Mouse (Mus musculus): ENCODE measurements at regions not wholly inside any gene's neighbourhood (a gene's known extent, or its start where the extent isn't known, plus 50 kb on each side); places are given as distances from the start of the nearest gene placed in this dataset.

DNA sequence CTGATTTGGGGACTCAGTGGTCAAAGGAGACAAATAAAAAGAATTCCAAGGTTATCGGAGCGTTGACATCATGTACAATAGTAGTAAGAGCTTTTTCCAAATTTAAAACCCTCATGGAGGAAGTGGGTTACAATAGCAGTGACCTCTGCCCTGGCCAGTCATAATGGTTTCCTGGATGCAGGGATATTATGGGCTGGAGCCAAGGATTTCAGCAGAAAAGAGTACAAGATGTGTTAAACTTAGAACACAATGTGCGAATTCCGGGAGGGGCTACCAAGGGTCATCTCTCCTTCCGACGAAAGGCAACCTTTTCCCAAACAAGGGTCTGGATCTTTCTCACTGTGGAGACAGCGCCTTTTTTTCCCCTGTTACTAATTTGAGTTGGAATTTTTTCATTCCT is 390.6 kb downstream of the Med13l start:
- H3K4me1 ChIP-seq (ENCODE audit: insufficient read depth) = no peaks in the 10 kb centered on the region
- no peaks in the 10 kb centered on the region for H3K9me3 ChIP-seq (ENCODE audit: low read length)
- 44% methylated on average over 7 of the region's 7 CpGs for WGBS (ENCODE audit: insufficient replicate concordance)
- no peak overlapping the region for H3K4me2 ChIP-seq (ENCODE audit: low read depth, low read length)
- H3K36me3 ChIP-seq (replicated peaks; ENCODE audit: insufficient read depth, low read length) = no peaks in the 10 kb centered on the region
- TF ChIP-seq CTCF (IDR thresholded peaks at IDR 0.05; ENCODE audit: low read depth) (no peak), EP300 (IDR thresholded peaks at IDR 0.05; ENCODE audit: low read depth) (no peak)
- DNase-seq (no peak), ATAC-seq (no peak)
- H3K27me3 ChIP-seq (ENCODE audit: insufficient read depth, low read length) = no peaks in the 10 kb centered on the region
- H3K4me3 ChIP-seq (ENCODE audit: low read depth, low read length) = no peak overlapping the region
- no peak overlapping the region for H3K27ac ChIP-seq (ENCODE audit: low read depth)
- no peak overlapping the region for H3K9ac ChIP-seq (replicated peaks)

DNA sequence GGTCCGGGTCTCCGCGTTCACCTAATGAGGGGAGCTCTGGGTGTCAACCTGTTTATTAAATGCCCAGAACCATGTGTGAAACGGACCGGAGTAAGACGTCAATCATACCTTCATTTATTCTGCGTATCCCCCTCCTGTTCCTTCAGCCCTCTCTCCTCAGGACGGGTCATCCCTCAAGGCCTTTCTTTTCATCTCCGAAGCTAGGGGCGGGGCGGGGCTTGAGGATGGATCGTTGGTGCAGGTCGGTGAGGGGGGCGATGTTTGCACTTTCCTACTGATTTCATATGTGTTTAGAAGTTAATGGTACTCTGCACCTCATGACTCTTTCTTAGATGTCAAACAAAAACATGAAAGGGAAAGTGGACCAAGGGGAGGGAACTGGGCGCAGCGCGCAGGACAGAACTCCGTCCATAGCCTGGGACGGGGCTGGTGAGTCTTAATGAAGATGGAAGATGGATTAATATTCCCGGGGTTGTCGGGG is 400.1 kb downstream of the Med13l start:
- no peak overlapping the region for H3K4me3 ChIP-seq (ENCODE audit: low read depth, low read length)
- DNase-seq (no peak), ATAC-seq (no peak)
- no peaks in the 10 kb centered on the region for H3K4me1 ChIP-seq (ENCODE audit: insufficient read depth)
- H3K36me3 ChIP-seq (replicated peaks; ENCODE audit: insufficient read depth, low read length) = no peaks in the 10 kb centered on the region
- 83% methylated on average over 21 of the region's 21 CpGs for WGBS (ENCODE audit: insufficient replicate concordance)
- no peak overlapping the region for H3K4me2 ChIP-seq (ENCODE audit: low read depth, low read length)
- no peaks in the 10 kb centered on the region for H3K9me3 ChIP-seq (ENCODE audit: low read length)
- H3K27ac ChIP-seq (ENCODE audit: low read depth) = no peak overlapping the region
- H3K9ac ChIP-seq (replicated peaks) = no peak overlapping the region
- no peaks in the 10 kb centered on the region for H3K27me3 ChIP-seq (ENCODE audit: insufficient read depth, low read length)
- TF ChIP-seq EP300 (IDR thresholded peaks at IDR 0.05; ENCODE audit: low read depth) (no peak), CTCF (IDR thresholded peaks at IDR 0.05; ENCODE audit: low read depth) (no peak)

DNA sequence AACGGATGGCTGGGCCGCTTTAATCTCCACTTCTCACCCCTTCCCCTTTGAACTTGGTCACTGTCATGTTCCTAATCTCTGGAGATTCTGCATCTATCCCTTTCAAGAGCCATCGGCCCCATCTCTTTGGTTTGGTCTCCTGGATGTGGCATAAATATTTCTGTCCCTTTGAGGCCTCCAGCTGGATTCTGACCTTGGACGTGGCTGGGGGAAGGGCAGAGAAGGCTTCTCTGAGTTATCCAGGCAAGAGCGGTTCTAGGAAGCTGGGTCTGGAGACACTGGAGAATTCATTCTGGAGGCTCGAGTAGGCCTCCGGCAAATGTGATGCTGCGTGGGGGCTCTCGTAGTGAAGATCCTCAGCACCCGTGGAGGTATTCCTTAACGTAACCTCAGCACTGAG is 400.6 kb downstream of the Med13l start:
- no peak overlapping the region for H3K9ac ChIP-seq (replicated peaks)
- H3K27me3 ChIP-seq (ENCODE audit: insufficient read depth, low read length) = no peaks in the 10 kb centered on the region
- no peak overlapping the region for H3K4me3 ChIP-seq (ENCODE audit: low read depth, low read length)
- no peaks in the 10 kb centered on the region for H3K9me3 ChIP-seq (ENCODE audit: low read length)
- ATAC-seq (no peak), DNase-seq (no peak)
- H3K27ac ChIP-seq (ENCODE audit: low read depth) = no peak overlapping the region
- no peaks in the 10 kb centered on the region for H3K36me3 ChIP-seq (replicated peaks; ENCODE audit: insufficient read depth, low read length)
- no peaks in the 10 kb centered on the region for H3K4me1 ChIP-seq (ENCODE audit: insufficient read depth)
- WGBS (ENCODE audit: insufficient replicate concordance) = 75% methylated on average over 11 of the region's 11 CpGs
- TF ChIP-seq CTCF (IDR thresholded peaks at IDR 0.05; ENCODE audit: low read depth) (no peak), EP300 (IDR thresholded peaks at IDR 0.05; ENCODE audit: low read depth) (no peak)
- H3K4me2 ChIP-seq (ENCODE audit: low read depth, low read length) = no peak overlapping the region

DNA sequence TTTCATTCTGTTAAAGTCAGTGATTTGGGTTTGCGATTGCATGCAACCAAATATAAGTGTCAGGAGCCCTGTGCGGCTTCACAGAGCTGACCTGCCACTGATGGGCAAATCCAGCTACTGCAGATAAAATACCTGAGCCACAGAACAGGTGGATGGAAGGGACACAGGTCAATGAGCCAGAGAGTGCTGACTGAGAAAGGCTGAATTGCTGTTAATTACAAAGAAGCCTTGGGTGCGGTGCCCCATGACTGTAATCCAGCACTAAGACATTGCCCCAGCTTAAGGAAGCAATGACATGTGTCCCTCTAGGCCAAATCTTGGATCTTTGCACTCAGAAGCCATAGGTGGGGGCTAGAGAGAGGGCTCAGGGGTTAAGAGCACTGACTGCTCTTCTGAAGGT is 401.7 kb downstream of the Med13l start:
- WGBS (ENCODE audit: insufficient replicate concordance) = 84% methylated on average over 3 of the region's 3 CpGs
- no peaks in the 10 kb centered on the region for H3K36me3 ChIP-seq (replicated peaks; ENCODE audit: insufficient read depth, low read length)
- no peaks in the 10 kb centered on the region for H3K4me1 ChIP-seq (ENCODE audit: insufficient read depth)
- no peak for DNase-seq
- H3K4me2 ChIP-seq (ENCODE audit: low read depth, low read length) = no peak overlapping the region
- no peak for ATAC-seq
- H3K9me3 ChIP-seq (ENCODE audit: low read length) = no peaks in the 10 kb centered on the region
- no peak overlapping the region for H3K27ac ChIP-seq (ENCODE audit: low read depth)
- H3K9ac ChIP-seq (replicated peaks) = no peak overlapping the region
- H3K27me3 ChIP-seq (ENCODE audit: insufficient read depth, low read length) = no peaks in the 10 kb centered on the region
- TF ChIP-seq CTCF (IDR thresholded peaks at IDR 0.05; ENCODE audit: low read depth) = no peak
- TF ChIP-seq EP300 (IDR thresholded peaks at IDR 0.05; ENCODE audit: low read depth) = no peak
- H3K4me3 ChIP-seq (ENCODE audit: low read depth, low read length) = no peak overlapping the region

DNA sequence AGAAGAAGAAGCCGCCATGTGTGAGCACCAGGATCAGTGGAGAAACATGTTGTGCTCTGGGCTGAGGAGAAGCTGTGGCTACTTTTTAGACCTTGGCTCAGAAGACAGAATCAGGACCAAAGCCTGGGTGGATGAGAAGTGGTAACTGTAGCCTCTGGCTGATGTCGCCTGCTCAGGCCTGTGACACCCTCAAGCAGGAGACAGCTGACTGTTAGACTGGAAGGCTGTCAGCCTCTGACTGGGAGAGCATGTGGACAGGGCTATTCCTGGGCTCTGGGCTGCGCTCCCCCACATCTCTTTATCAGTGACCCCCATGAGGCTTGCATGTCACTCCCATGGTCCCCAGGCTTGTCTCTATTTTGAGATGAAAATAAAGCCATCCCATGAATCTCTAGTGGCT is 402.5 kb downstream of the Med13l start:
- DNase-seq (no peak), ATAC-seq (no peak)
- Histone ChIP-seq H3K36me3 (replicated peaks; ENCODE audit: insufficient read depth, low read length) (no peaks in the 10 kb centered on the region), H3K27me3 (ENCODE audit: insufficient read depth, low read length) (no peaks in the 10 kb centered on the region), H3K4me1 (ENCODE audit: insufficient read depth) (no peaks in the 10 kb centered on the region), H3K9me3 (ENCODE audit: low read length) (no peaks in the 10 kb centered on the region), H3K4me3 (ENCODE audit: low read depth, low read length) (no peak overlapping the region), H3K9ac (replicated peaks) (no peak overlapping the region), H3K27ac (ENCODE audit: low read depth) (no peak overlapping the region), H3K4me2 (ENCODE audit: low read depth, low read length) (no peak overlapping the region)
- 81% methylated on average over 3 of the region's 3 CpGs for WGBS (ENCODE audit: insufficient replicate concordance)
- TF ChIP-seq CTCF (IDR thresholded peaks at IDR 0.05; ENCODE audit: low read depth) (no peak), EP300 (IDR thresholded peaks at IDR 0.05; ENCODE audit: low read depth) (no peak)

- no peaks in the 10 kb centered on the region for H3K4me1 ChIP-seq (ENCODE audit: insufficient read depth)
- DNase-seq = no peak
- TF ChIP-seq CTCF (IDR thresholded peaks at IDR 0.05; ENCODE audit: low read depth) = no peak
- TF ChIP-seq EP300 (IDR thresholded peaks at IDR 0.05; ENCODE audit: low read depth) = no peak
- no peaks in the 10 kb centered on the region for H3K36me3 ChIP-seq (replicated peaks; ENCODE audit: insufficient read depth, low read length)
- no peak overlapping the region for H3K4me2 ChIP-seq (ENCODE audit: low read depth, low read length)
- WGBS (ENCODE audit: insufficient replicate concordance) = 62% methylated on average over 6 of the region's 6 CpGs
- H3K4me3 ChIP-seq (ENCODE audit: low read depth, low read length) = no peak overlapping the region
- H3K27me3 ChIP-seq (ENCODE audit: insufficient read depth, low read length) = no peaks in the 10 kb centered on the region
- no peak overlapping the region for H3K27ac ChIP-seq (ENCODE audit: low read depth)
- H3K9ac ChIP-seq (replicated peaks) = no peak overlapping the region
- ATAC-seq = no peak
- no peaks in the 10 kb centered on the region for H3K9me3 ChIP-seq (ENCODE audit: low read length)
These were observed 406.4 kb downstream of the Med13l start for GRCm38 (mm10) chr5:118966901-118967300.

- no peaks in the 10 kb centered on the region for H3K36me3 ChIP-seq (replicated peaks; ENCODE audit: insufficient read depth, low read length)
- H3K27me3 ChIP-seq (ENCODE audit: insufficient read depth, low read length) = no peaks in the 10 kb centered on the region
- no peak overlapping the region for H3K4me2 ChIP-seq (ENCODE audit: low read depth, low read length)
- TF ChIP-seq EP300 (IDR thresholded peaks at IDR 0.05; ENCODE audit: low read depth) (no peak), CTCF (IDR thresholded peaks at IDR 0.05; ENCODE audit: low read depth) (no peak)
- no peak for DNase-seq
- no peak overlapping the region for H3K9ac ChIP-seq (replicated peaks)
- no peak overlapping the region for H3K4me3 ChIP-seq (ENCODE audit: low read depth, low read length)
- no peaks in the 10 kb centered on the region for H3K4me1 ChIP-seq (ENCODE audit: insufficient read depth)
- H3K9me3 ChIP-seq (ENCODE audit: low read length) = no peaks in the 10 kb centered on the region
- ATAC-seq = no peak
- 60% methylated on average over 11 of the region's 11 CpGs for WGBS (ENCODE audit: insufficient replicate concordance)
- no peak overlapping the region for H3K27ac ChIP-seq (ENCODE audit: low read depth)
These were observed 407.2 kb downstream of the Med13l start for GRCm38 (mm10) chr5:118967718-118968117.
